Mouse (Mus musculus) monocyte, adult 5-6 weeks (primary cell): Measurements from ENCODE around the gene Lrrc56. TPM values are rescaled to one million over a fixed set of nuclear protein-coding genes. Genes with fewer than 3 reads are reported as not detected.
"Not testable (repeated sequence)": the region's sequence is repeated elsewhere in the genome, so short reads cannot be mapped to it uniquely, and the experiment has no call there.

Experiments used
- ATAC-seq: fragments of 153-309, 156-312 bp; replicated peaks from 2 replicates; pipeline ENCODE4 v1.8.0; 2017; ENCODE audit warnings: mild to moderate bottlenecking; ENCODE audit not compliant: low TSS enrichment, insufficient number of reproducible peaks, severe bottlenecking, poor library complexity, low FRiP score
- total RNA-seq: library from RNA; stranded (forward); fragments of 200-1000, 200-491, 200-594 nt; gene quantifications from 3 replicates; pipeline ENCODE4 v1.2.3, GENCODE M21; 2017

Lrrc56 gene
- total RNA-seq, 1 experiment from 2014 or later = 2.8 TPM

- no peak for ATAC-seq
Measured at GRCm38 (mm10) chr7:141231111-141231510, 37.2 kb downstream of the Lrrc56 start.

GRCm38 (mm10) chr7:141231551-141231950 lies 37.6 kb downstream of the Lrrc56 start:
- no peak for ATAC-seq

- not testable (repeated sequence) for ATAC-seq
Measured at GRCm38 (mm10) chr7:141250486-141250885, 56.5 kb downstream of the Lrrc56 start.

GRCm38 (mm10) chr7:141256159-141256558 lies 62.2 kb downstream of the Lrrc56 start:
- ATAC-seq = no peak

Other genes starting within 250 kb of the Lrrc56 start
- 2.4 TPM in 1 of 3 replicates, not detected in the others for gene Ifitm5, start 243.9 kb upstream of the Lrrc56 start, total RNA-seq
- not detected in 3 replicates for gene Gm45717, start 238.2 kb upstream of the Lrrc56 start, total RNA-seq
- gene Ifitm2, start 238.2 kb upstream of the Lrrc56 start, total RNA-seq = 203 to 367 TPM (median 305 TPM) in 3 replicates
- gene Ifitm1, start 226.9 kb upstream of the Lrrc56 start, total RNA-seq = 38.2 to 83.6 TPM (median 70.9 TPM) in 3 replicates
- 384 to 854 TPM (median 711 TPM) in 3 replicates for gene Ifitm3, start 183.4 kb upstream of the Lrrc56 start, total RNA-seq
- 268 to 573 TPM (median 450 TPM) in 3 replicates for gene Ifitm6, start 176.2 kb upstream of the Lrrc56 start, total RNA-seq
- not detected in 3 replicates for gene Gm17387, start 165.0 kb upstream of the Lrrc56 start, total RNA-seq
- 0.10 TPM in 1 of 3 replicates, not detected in the others for gene B4galnt4, start 133.1 kb upstream of the Lrrc56 start, total RNA-seq
- gene Pkp3, start 115.9 kb upstream of the Lrrc56 start, total RNA-seq = 14.0 to 17.9 TPM (median 14.2 TPM) in 3 replicates
- gene Sigirr, start 93.6 kb upstream of the Lrrc56 start, total RNA-seq = 9.1 to 25.0 TPM (median 12.5 TPM) in 3 replicates
- gene Ano9, start 76.4 kb upstream of the Lrrc56 start, total RNA-seq = not detected in 3 replicates
- 1.4 to 6.9 TPM (median 1.5 TPM) in 3 replicates for gene Ptdss2, start 71.8 kb upstream of the Lrrc56 start, total RNA-seq
- gene Rnh1, start 21.3 kb upstream of the Lrrc56 start, total RNA-seq = 73.1 to 101 TPM (median 77.7 TPM) in 3 replicates
- gene Hras, start 152 bp upstream of the Lrrc56 start, total RNA-seq = 22.4 to 25.6 TPM (median 25.2 TPM) in 3 replicates
- 1.6 TPM in 1 of 3 replicates, not detected in the others for gene Lmntd2, start 19.9 kb downstream of the Lrrc56 start, total RNA-seq
- 1.4 to 11.5 TPM (median 1.9 TPM) in 3 replicates for gene Rassf7, start 21.7 kb downstream of the Lrrc56 start, total RNA-seq
- 51.4 to 90.4 TPM (median 72.9 TPM) in 3 replicates for gene Phrf1, start 34.6 kb downstream of the Lrrc56 start, total RNA-seq
- gene Irf7, start 72.3 kb downstream of the Lrrc56 start, total RNA-seq = 76.2 to 126 TPM (median 78.7 TPM) in 3 replicates
- not detected in 3 replicates for gene Cdhr5, start 82.6 kb downstream of the Lrrc56 start, total RNA-seq
- not detected in 3 replicates for gene Sct, start 85.0 kb downstream of the Lrrc56 start, total RNA-seq
- gene Drd4, start 97.8 kb downstream of the Lrrc56 start, total RNA-seq = not detected in 3 replicates
- 10.2 to 21.2 TPM (median 16.0 TPM) in 3 replicates for gene Deaf1, start 133.5 kb downstream of the Lrrc56 start, total RNA-seq
- gene Tmem80, start 133.6 kb downstream of the Lrrc56 start, total RNA-seq = 2.8 to 16.3 TPM (median 7.1 TPM) in 3 replicates
- gene Eps8l2, start 144.7 kb downstream of the Lrrc56 start, total RNA-seq = not detected in 3 replicates
- 548 to 1,201 TPM (median 1,116 TPM) in 3 replicates for gene Taldo1, start 198.0 kb downstream of the Lrrc56 start, total RNA-seq
- gene Gatd1, start 220.0 kb downstream of the Lrrc56 start, total RNA-seq = 11.4 to 15.3 TPM (median 14.6 TPM) in 3 replicates
- not detected in 3 replicates for gene Cend1, start 235.3 kb downstream of the Lrrc56 start, total RNA-seq
- 6.2 to 14.8 TPM (median 7.4 TPM) in 3 replicates for gene Slc25a22, start 243.7 kb downstream of the Lrrc56 start, total RNA-seq
- 4.5 to 5.9 TPM (median 4.8 TPM) in 3 replicates for gene Pidd1, start 249.9 kb downstream of the Lrrc56 start, total RNA-seq